Comparison of ENCODE assay signal across 21 mouse cellular contexts in genomic region chr6:31132396-31133190, GRCm38 (mm10).
DNase-seq lines count a peak whose midpoint lies in the region; ATAC-seq and TF ChIP-seq lines count a peak whose summit lies in the region.
"Had no signal": no experiment of that assay in that cellular context is flagged by ENCODE, and none has a peak within 500 bp of the region (broad histone marks: within the 10 kb centered on the region; RNA-seq: fewer than 3 reads in every experiment).

No protein-coding gene starts in this region.

- no peaks in the 10 kb centered on the region for H3K36me3 ChIP-seq in embryonic facial prominence, embryonic 13.5 days
- H3K36me3 ChIP-seq in embryonic facial prominence, embryonic 10.5 days (replicated peaks), result no peaks in the 10 kb centered on the region
- H3K36me3 ChIP-seq in kidney, embryonic 16.5 days (ENCODE audit: insufficient read depth, low read length), result no peaks in the 10 kb centered on the region
- no peaks in the 10 kb centered on the region for H3K36me3 ChIP-seq in stomach, postnatal 0 days (ENCODE audit: control insufficient read depth, insufficient read depth, low read length)
- H3K36me3 ChIP-seq: G1E; heart, embryonic 13.5 days; limb, embryonic 13.5 days; midbrain, embryonic 12.5 days; neural tube, embryonic 12.5 days had no signal

- peaks cover 6% of the 10 kb centered on the region for H3K9me3 ChIP-seq in embryonic facial prominence, embryonic 13.5 days
- H3K9me3 ChIP-seq in embryonic facial prominence, embryonic 10.5 days, result peaks cover 3% of the 10 kb centered on the region; the same call in 1 of the 2 replicates
- H3K9me3 ChIP-seq in kidney, embryonic 16.5 days (ENCODE audit: low read length), result peaks cover 5% of the 10 kb centered on the region; the same call in 1 of the 2 replicates
- no peaks in the 10 kb centered on the region for H3K9me3 ChIP-seq in stomach, postnatal 0 days (ENCODE audit: control insufficient read depth, low read length)
- H3K9me3 ChIP-seq: G1E had no signal

- ATAC-seq in embryonic facial prominence, embryonic 13.5 days (ENCODE audit: insufficient number of reproducible peaks, insufficient read depth, low FRiP score, low TSS enrichment, low read depth), result no peak
- ATAC-seq in kidney, embryonic 16.5 days (ENCODE audit: low FRiP score, low TSS enrichment), result no peak
- ATAC-seq in stomach, postnatal 0 days (ENCODE audit: low FRiP score, low TSS enrichment), result no peak
- ATAC-seq in cerebellum, adult (ENCODE audit: insufficient number of reproducible peaks, low FRiP score, low TSS enrichment), result no peak
- ATAC-seq: forebrain, postnatal 0 days; intestine, embryonic 16.5 days had no signal

- DNase-seq in embryonic facial prominence, embryonic 10.5 days (ENCODE audit: low spot score), result no peak
- peak; percentile 52 to 60 for DNase-seq in kidney, postnatal 36 days
- DNase-seq in urinary bladder, postnatal 14 days (ENCODE audit: low spot score), result peak; percentile 35
- DNase-seq in urinary bladder, postnatal 10 days (ENCODE audit: low spot score), result no peak
- DNase-seq in stomach, postnatal 0 days (ENCODE audit: low spot score), result no peak
- DNase-seq: adrenal gland, postnatal 25 days; cerebellum, adult 8-10 months; forebrain, postnatal 0 days; layer of hippocampus, postnatal 36 days; right cerebral cortex, postnatal 4 days had no signal

- no peaks in the 10 kb centered on the region for H3K27me3 ChIP-seq in embryonic facial prominence, embryonic 13.5 days
- no peaks in the 10 kb centered on the region for H3K27me3 ChIP-seq in embryonic facial prominence, embryonic 10.5 days (replicated peaks; ENCODE audit: low read depth, poor library complexity, severe bottlenecking)
- no peaks in the 10 kb centered on the region for H3K27me3 ChIP-seq in kidney, embryonic 16.5 days (ENCODE audit: insufficient read depth, low read length)
- no peaks in the 10 kb centered on the region for H3K27me3 ChIP-seq in stomach, postnatal 0 days (ENCODE audit: control insufficient read depth, insufficient read depth, low read length)
- H3K27me3 ChIP-seq: heart, embryonic 13.5 days; limb, embryonic 13.5 days; midbrain, embryonic 12.5 days; neural tube, embryonic 12.5 days had no signal

- TF ChIP-seq EP300 in stomach, postnatal 0 days (optimal IDR thresholded peaks at IDR 0.05), result no peak

- 60% methylated on average over 8 of the region's 8 CpGs for WGBS in embryonic facial prominence, embryonic 13.5 days
- 85% methylated on average over 8 of the region's 8 CpGs for WGBS in embryonic facial prominence, embryonic 10.5 days
- WGBS in kidney, embryonic 16.5 days, result 66% methylated on average over 8 of the region's 8 CpGs
- WGBS in stomach, postnatal 0 days, result 48% methylated on average over 8 of the region's 8 CpGs

- H3K27ac ChIP-seq in embryonic facial prominence, embryonic 13.5 days, result peak overlapping the region; percentile 22
- no peak overlapping the region for H3K27ac ChIP-seq in embryonic facial prominence, embryonic 10.5 days (replicated peaks)
- no peak overlapping the region for H3K27ac ChIP-seq in kidney, embryonic 16.5 days (ENCODE audit: low read length)
- peak overlapping the region; percentile 56; the same call in 1 of the 2 replicates for H3K27ac ChIP-seq in stomach, postnatal 0 days (replicated peaks)
- H3K27ac ChIP-seq: heart, embryonic 13.5 days; hindbrain, embryonic 14.5 days; limb, embryonic 13.5 days; liver, embryonic 14.5 days; midbrain, embryonic 12.5 days; neural tube, embryonic 12.5 days had no signal

- no peak for TF ChIP-seq CTCF in stomach, postnatal 0 days (IDR thresholded peaks at IDR 0.05; ENCODE audit: low read depth)

- H3K9ac ChIP-seq in embryonic facial prominence, embryonic 13.5 days, result no peak overlapping the region
- H3K9ac ChIP-seq in kidney, embryonic 16.5 days (replicated peaks; ENCODE audit: low read length), result no peak overlapping the region
- no peak overlapping the region for H3K9ac ChIP-seq in stomach, postnatal 0 days (ENCODE audit: low read length)
- H3K9ac ChIP-seq: forebrain, postnatal 0 days; heart, embryonic 13.5 days; hindbrain, embryonic 14.5 days; limb, embryonic 13.5 days; liver, embryonic 14.5 days; midbrain, embryonic 12.5 days; neural tube, embryonic 12.5 days had no signal

- no peak overlapping the region for H3K4me3 ChIP-seq in embryonic facial prominence, embryonic 13.5 days
- H3K4me3 ChIP-seq in embryonic facial prominence, embryonic 10.5 days, result no peak overlapping the region
- H3K4me3 ChIP-seq in kidney, embryonic 16.5 days (ENCODE audit: low read length), result no peak overlapping the region
- no peak overlapping the region for H3K4me3 ChIP-seq in stomach, postnatal 0 days (ENCODE audit: low read depth, low read length)
- H3K4me3 ChIP-seq: heart, embryonic 13.5 days; limb, embryonic 13.5 days; midbrain, embryonic 12.5 days; neural tube, embryonic 12.5 days had no signal

- H3K4me1 ChIP-seq in embryonic facial prominence, embryonic 13.5 days, result peaks cover 17% of the 10 kb centered on the region
- H3K4me1 ChIP-seq in embryonic facial prominence, embryonic 10.5 days, result no peaks in the 10 kb centered on the region
- H3K4me1 ChIP-seq in kidney, embryonic 16.5 days (ENCODE audit: insufficient read depth, low read length), result peaks cover 5% of the 10 kb centered on the region; the same call in 1 of the 2 replicates
- H3K4me1 ChIP-seq in stomach, postnatal 0 days (replicated peaks; ENCODE audit: control insufficient read depth, insufficient read depth), result no peaks in the 10 kb centered on the region
- H3K4me1 ChIP-seq: midbrain, embryonic 12.5 days; neural tube, embryonic 12.5 days had no signal

- H3K4me2 ChIP-seq in embryonic facial prominence, embryonic 13.5 days, result no peak overlapping the region
- H3K4me2 ChIP-seq in kidney, embryonic 16.5 days (replicated peaks; ENCODE audit: low read depth, low read length), result no peak overlapping the region
- no peak overlapping the region for H3K4me2 ChIP-seq in stomach, postnatal 0 days (replicated peaks; ENCODE audit: low read depth)
- H3K4me2 ChIP-seq: heart, embryonic 13.5 days; hindbrain, embryonic 14.5 days; limb, embryonic 13.5 days; midbrain, embryonic 12.5 days; neural tube, embryonic 12.5 days had no signal

Comparison
In these comparisons a context has a peak if more than half of its experiments do, and no peak if none do; other contexts are left out.
1. H3K27ac ChIP-seq: peak in embryonic facial prominence, embryonic 13.5 days (single experiment) and stomach, postnatal 0 days (single experiment); none in embryonic facial prominence, embryonic 10.5 days (single experiment) and kidney, embryonic 16.5 days (single experiment).
2. DNase-seq: peak in kidney, postnatal 36 days (2 of 2) and urinary bladder, postnatal 14 days (single experiment); none in embryonic facial prominence, embryonic 10.5 days (single experiment), urinary bladder, postnatal 10 days (single experiment) and stomach, postnatal 0 days (single experiment).